Mouse (Mus musculus) kidney, adult 18-20 months (tissue): ENCODE measurements around the gene Akap5.

Experiments
- DNase-seq: peaks from one replicate; pipeline ENCODE4 v3.0.0; 2021

Gene Akap5

DNA sequence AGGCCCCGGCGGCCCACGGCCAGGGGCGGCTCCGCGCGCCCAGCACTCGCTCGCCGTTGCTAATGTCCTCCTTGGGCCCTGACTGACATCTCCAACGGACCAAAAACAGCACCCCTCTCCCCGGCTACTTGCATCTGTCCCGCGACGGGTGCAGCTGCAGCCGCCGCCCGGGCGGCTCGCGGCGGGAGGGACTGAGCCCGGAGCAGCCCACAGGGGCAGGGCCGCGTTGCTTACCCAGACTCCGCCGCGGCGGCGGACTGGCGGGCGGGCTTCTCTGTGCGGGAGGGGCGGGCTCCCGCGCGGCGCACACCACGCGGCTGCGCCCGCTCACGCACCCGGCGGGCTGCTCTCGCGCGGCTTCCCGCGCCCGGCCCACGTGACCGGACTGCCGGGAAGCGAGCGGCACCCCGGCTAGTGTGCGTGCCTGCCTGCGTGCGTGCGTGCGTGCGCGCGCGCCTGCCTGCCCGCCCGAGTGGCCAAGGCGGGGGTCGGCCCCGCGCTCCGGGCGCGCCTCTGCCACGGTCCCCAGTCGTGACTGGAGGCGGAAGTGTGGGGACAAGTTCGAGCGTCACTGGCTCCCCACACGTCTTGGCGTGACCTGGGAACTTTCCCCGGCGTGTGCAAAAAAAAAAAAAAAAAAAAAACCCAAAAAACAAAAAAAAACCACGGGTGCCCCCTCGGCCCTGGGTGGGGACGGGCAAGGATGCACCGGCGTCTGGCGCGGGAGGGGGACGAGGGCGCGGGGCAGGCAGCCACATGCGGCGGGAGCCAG is 44.7 kb downstream of the Akap5 start, which contains the start of gene Zbtb25:
TSS of gene Zbtb25 (minus strand) at position 397 of the 772 bp plus-strand sequence.
- peak; percentile 80 for DNase-seq

DNA sequence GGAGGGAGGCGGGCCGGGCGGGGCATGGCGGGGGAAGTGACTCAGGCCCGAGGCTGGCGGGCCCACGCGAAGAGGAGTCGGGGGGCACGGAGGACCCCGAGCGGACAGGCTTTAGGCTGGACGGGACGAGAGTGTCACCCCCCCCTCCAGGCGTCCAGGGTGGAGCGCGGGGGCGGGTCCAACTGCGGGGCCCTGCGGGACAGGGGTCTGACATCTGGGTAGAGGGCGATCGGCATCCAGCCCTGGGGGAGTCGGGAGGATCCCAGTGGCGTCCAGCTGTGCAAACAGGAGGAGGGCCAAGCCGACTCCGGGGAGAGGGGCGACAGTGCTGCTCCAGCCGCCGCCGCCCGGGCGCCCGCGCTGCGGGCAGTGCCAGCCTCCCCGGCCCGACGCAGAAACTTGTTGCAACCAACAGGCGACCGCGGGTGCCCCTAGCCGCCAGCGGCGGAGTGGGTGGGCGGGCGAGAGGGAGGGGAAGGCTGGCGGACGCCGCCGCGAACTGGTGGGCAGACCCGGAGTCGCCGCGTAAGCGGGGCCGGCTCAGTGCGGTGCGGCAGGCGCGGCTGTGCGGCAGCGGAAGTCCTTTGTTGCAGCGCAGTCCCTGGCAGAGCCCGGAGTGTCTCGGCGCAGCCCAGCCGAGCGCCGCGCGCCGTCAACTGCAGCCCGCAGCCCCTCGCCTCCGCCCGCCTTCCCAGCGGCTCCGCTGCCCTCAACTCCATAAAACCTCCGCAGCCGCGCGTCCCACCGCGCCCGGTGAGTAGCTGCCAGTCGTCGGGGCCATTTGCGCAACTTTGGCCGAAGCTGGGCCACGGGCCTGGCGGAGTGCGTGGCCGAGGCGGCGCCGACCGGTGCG is 45.5 kb downstream of the Akap5 start, which contains the start of gene Zbtb1:
TSS of gene Zbtb1 (plus strand) at position 289 of the 853 bp plus-strand sequence.
- DNase-seq: peak; percentile 84

DNA sequence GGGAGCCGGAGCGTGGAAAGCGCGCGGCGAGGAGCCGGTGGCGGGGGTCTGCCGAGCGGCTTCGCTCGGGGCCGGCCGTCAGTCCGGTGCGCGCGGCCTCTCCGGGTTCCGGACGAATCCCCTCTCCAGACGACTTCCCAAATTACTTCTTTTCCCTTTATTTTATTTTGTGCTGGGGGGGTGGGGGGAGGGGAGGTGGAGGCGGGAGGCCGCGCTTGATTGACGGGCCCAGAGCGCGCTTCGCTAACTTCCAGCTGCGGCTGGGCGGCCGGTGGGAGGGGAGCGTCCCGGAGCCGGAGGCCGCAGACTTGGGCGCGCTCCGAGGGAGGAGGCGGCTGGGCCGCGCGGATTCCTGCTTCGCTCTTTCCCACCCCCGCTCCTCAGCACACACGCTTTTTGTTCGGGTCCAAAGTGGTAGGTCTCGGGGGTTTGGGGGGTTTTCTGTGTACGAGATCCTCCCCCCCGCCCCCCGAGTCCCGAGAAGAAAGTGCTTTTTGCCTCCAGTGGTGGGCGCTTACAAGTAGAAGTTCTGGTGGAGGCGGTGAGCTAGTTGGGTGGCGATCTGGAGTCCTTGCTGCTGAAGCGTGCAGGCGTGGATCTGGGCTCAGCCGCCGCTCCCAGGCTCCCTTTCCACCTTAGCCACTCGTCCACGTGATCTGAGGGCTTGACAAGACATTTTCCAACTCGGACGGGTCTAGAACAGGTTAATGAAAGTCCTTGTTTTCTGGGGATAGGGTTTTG is 46.3 kb downstream of the Akap5 start:
- peak; percentile 83 for DNase-seq

DNA sequence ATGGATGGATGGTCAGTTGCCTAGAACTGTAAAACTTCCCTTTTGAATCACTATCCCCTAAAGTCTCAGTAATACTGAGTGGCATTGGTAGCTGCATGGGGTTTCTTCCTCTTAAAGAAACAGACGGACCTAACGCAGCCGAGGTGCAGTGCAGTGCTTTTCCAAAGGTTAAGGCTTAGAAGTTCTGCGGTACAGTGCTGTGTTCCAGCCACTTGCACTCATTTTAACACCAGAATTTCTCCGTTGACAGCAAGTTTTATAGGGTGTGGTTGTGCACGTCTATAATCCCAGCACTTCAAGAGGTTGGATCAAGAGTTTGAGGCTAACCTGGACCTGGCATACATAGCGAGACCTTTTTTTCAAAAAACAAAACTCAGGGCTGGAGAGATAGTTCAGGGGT is 47.4 kb downstream of the Akap5 start:
- DNase-seq: no peak

DNA sequence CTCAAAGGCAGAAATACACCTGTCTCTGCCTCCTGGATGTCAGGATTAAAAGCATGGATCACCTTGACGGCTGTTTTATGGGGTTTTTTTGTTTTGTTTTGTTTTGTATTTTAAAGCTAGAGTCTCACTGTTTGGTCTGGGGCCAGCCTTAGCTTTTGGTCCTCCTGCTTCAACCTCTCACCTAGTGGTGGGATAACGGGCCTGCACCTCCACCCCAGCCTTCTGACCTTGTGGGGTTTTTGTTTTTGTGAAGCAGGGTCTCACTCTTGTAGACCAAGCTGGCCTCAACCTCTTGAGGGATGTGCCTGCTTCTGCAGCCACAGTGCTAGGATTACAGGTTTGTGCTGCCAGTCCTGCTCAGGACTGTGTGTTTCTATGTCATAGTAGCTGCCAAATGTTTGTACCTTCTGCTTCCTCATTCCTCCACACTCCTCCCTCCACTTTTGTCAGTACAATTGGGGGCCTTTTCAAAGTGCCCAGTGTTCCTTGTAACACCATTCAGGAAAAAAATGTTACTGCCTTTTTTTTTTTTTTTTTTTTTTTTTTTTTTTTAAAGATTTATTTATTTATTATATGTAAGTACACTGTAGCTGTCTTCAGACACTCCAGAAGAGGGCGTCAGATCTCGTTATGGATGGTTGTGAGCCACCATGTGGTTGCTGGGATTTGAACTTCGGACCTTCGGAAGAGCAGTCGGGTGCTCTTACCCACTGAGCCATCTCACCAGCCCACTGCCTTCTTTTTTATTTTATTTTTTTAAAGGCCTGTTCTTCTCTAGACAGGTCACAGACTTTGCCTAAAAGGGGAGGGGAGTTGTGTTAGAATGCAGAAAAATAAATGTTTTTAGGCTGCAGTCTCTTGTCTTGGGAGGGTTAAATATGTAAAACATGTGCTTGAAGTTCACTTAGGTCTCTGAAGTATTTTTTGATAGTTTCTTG is 48.5 kb downstream of the Akap5 start:
- no peak for DNase-seq

DNA sequence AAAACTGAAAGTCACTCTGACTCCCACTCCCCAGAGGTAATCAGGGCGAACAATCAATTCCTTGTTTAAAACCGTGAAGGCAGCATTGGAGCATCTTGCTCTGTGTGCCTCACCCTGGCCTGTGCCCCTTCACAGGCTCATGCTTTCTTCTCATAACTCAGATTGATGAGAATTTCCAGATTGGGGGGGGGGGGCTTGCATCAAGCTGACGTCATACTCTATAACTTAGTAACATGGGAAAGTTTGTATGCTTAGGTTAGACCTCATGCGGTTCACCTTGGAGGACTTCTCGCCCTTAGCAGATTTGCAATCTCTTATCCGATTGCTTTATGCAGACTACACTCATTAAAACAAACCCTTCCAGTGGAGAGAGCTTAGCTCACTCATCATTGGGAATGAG is 49.3 kb downstream of the Akap5 start:
- DNase-seq: no peak

DNA sequence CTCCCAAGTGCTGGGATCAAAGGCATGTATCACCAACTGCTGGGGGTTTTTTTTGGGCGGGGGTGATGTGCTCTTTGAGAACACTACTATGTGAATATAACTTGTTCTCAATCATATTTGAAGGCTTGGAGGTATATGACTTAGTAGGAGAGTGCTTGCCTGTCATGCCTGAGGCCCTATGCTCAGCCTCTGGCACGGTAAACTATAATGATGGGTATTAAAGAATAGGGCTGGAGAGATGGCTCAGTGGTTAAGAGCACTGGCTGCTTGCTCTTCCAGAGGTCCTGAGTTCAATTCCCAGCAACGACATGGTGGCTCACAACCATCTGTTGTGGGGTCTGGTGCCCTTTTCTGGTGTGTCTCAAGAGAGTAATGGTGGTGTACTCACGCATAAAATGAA is 50.2 kb downstream of the Akap5 start:
- no peak for DNase-seq

DNA sequence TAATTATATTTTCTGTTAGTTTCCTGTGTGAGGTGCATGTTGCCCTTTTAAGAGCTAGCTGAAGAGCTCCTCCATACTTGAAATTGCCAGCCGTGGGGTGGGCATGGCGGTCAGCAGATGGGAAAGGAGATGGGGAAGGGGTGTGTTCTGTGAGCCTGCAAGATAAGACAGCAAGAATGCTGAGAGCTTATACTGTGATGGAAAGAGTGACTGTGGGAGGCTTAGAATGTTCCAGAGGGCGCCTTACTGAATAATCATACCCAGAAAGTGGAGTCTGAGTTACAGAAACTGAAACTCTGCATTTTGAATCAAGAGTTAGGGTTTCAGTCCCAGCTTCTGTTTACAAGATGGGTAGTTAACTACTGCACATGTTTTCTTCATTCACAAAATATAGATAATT is 50.8 kb downstream of the Akap5 start:
- DNase-seq: no peak

DNA sequence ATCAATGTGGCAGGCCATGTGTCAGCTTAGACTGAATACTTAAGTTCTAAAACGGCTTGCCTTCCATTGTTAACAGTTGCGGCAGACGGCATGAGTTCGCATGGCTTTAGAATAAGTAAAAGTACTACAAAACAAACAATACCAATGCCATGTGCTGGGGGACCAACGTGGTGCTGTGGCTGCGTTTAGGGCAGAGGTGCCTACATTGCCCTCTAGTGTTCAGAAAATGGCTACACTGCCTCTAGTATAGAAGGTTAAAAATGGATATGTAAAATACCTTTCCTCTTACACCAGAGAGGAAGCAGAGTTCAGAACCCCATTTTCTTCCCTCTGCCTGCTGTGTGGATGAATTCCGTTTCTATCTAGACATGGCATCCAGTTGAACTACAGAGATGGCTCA is 52.0 kb downstream of the Akap5 start:
- DNase-seq: peak; percentile 23

DNA sequence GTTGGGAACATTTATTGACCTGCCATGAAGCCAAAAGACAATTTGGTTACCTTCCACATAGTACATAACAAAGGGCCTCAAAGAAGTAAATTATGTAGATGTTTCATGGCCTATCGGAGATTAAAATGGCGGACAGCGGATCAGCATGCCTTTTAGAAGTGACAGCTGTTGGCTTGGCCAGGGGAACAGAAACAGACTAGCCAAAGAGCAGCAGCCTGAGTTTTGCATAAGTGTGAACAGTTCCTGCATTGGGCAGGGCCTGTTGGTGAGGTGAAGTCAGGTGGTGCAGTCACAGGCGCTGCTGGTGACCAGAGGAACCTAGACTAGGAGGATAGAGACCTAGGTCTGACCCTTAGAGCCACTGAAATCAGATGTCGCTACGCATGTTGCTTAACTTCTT is 52.4 kb downstream of the Akap5 start:
- DNase-seq: no peak

DNA sequence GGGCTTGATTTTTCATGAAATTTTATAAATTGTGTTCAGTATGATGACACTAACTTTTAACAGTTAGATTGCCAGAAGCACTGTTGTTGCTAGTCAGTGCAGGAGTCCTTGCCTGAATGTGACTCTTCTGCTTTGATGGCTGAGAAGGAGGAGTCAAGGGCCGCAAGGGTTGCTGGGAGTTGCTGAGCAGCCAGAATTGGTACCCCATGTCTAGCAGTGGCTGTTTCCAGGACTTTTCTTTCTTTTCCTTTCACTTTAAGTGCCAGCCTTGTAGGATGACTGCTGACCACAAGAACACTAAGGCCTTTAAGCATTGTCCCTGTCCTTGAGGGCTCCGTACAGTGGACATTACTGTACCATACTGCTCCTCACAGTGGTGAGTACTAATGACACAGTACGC is 53.0 kb downstream of the Akap5 start:
- no peak for DNase-seq

DNA sequence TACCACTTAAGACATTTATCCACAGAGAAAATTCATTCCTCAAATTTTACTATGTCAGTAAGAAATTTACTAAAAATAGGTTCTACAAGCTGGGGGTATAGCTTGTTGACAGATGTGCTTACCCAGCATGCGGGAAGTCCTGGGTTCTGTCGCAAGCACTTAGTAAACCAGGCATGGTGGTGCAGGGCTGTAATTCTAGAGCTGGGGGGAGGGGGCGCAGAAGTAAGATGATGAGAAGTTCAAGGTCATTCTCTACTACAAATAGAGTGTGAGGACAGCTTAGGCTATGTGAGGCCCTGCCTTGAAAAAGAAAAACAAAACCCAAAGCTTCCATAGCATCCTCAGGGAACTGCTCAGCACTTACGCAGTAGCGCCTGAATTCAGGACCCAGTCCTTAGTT is 53.9 kb downstream of the Akap5 start:
- no peak for DNase-seq

DNA sequence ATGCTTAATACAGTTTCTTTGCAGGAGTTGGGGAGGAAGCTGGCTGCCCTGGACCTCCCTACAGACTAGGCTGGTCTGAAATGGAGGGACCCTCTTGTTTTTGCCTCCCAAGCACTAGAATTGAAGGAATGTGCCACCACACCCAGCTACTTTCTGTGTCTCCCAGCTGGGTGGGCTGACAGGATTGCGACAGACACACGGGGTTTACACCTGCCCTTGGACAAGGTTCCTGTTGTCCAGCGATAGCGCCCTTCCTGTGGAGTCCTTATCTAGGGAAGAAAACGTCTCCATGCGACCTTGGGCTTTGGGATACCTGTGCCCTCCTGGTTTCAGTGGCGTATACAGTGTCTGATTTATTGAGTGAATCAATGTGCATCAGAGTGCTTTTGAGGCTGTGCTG is 55.5 kb downstream of the Akap5 start:
- no peak for DNase-seq
